Mouse (Mus musculus): ENCODE data around the gene Ipo8. TPM values are rescaled to one million over a fixed set of nuclear protein-coding genes. Genes with fewer than 3 reads are reported as not detected.
A peak's percentile ranks its signal among the peaks of the same experiment; 100 is the strongest.

Gene Ipo8
- polyA plus RNA-seq, 1 experiment, result 28.3 TPM

- DNase-seq (ENCODE audit: extremely low spot score in 1 of 2, low spot score in 1 of 2), result no peak
Measured at GRCm38 (mm10) chr6:148761475-148761874, 69.8 kb downstream of the Ipo8 start.

DNA sequence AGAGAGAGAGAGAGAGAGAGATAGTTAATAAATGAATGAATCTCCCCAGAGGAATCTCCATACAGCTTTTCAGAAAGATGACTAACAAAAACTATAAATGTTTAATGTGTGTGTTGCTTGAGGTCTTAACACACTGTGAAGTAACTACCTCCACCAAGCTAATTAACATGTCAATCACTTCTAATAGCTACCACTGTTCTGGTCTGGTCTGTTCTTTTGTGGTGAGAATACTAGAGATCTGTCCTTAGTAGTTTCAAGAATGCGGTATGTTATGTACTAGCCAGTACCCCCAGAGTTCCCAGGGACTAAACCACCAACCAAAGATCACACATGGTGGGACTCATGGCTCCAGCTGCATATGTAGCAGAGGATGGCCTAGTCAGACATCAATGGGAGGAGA lies 74.7 kb downstream of the Ipo8 start:
- no peak for DNase-seq (ENCODE audit: extremely low spot score in 1 of 2, low spot score in 1 of 2)

DNA sequence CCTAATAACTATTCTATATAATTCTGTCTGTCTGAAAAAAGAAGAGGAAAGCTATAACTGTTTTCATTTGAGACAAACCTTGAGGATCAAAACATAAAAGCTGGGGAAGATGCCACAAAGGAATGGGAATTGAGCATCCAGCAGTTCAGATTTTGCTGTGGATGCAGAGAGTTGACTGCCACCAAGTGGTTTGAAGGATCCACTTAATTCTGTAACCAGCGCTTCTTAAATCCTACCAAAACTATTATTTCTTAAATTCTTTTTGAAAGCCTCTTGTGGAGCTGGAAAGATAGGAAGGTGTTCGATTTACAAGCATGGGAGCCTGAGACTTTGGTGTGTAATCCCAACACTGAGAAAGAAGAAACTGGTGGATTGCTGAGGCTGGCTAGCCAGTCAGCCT lies 79.9 kb downstream of the Ipo8 start:
- DNase-seq (ENCODE audit: extremely low spot score in 1 of 2, low spot score in 1 of 2), result peak in 1 of 2 experiments; percentile 65

DNA sequence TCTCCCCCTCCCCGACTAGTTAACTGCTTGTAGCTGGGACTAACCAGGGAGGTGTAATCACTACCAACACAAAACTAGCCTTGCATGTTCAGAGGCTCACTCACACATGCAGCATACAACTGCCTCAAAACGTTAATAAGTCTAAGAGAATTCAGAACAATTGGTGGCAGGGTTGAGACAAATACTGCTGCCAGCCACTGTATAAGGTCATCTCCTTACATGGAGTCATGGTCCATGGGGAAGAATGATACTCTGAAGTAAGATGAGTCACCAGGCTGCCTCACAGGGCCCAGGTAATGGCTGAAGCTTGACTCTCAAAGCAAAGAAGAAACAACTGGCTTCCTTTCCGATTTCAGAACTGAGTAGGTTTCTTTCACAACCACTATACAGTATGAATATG lies 81.1 kb downstream of the Ipo8 start:
- no peak for DNase-seq (ENCODE audit: extremely low spot score in 1 of 2, low spot score in 1 of 2)

DNA sequence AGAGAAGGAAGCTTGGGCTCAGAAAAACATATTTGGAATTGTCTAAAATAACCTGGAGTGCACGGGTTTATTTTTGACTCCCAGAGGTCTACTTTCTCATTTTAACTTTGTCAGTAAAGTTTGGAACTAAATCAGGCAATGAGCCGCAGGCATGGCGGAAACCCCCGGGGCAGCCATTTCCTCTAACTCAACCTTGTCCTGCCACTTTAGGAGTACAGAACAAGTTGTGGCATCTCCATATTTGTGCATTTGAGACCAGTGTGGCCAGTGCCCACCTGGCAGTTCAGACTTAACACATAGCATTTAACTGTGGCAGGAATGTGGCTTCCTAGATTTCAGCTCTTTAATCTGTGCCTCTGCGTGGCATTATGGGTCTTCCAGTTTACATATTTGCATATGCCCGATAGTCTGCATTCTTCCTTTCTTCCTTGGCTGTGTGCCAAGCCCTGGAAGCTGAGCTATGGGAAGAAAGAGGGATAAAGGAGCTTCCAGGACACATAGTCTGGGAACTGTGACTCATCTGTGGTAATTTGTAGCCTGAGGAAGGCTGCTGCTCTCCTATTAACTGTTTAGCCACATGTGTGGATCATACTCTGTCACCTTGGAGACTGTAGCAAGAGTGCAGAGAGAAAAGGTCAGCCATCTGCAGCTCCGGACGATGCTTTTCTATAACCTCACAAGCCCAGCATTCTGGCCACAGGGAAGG lies 90.6 kb downstream of the Ipo8 start:
- DNase-seq (ENCODE audit: extremely low spot score in 1 of 2, low spot score in 1 of 2), result peak in 1 of 2 experiments; percentile 37

GRCm38 (mm10) chr6:148736390-148736789 lies 94.9 kb downstream of the Ipo8 start:
- no peak for DNase-seq (ENCODE audit: extremely low spot score in 1 of 2, low spot score in 1 of 2)

- no peak for DNase-seq (ENCODE audit: extremely low spot score in 1 of 2, low spot score in 1 of 2)
Measured at GRCm38 (mm10) chr6:148734012-148734411, 97.3 kb downstream of the Ipo8 start.

GRCm38 (mm10) chr6:148732920-148733319 lies 98.3 kb downstream of the Ipo8 start:
- DNase-seq (ENCODE audit: extremely low spot score in 1 of 2, low spot score in 1 of 2), result no peak

- DNase-seq (ENCODE audit: extremely low spot score in 1 of 2, low spot score in 1 of 2), result no peak
Measured at GRCm38 (mm10) chr6:148728571-148728970, 102.7 kb downstream of the Ipo8 start.

- no peak for DNase-seq (ENCODE audit: extremely low spot score in 1 of 2, low spot score in 1 of 2)
Measured at GRCm38 (mm10) chr6:148727871-148728524, 103.3 kb downstream of the Ipo8 start.

GRCm38 (mm10) chr6:148724453-148724852 lies 106.8 kb downstream of the Ipo8 start:
- no peak for DNase-seq (ENCODE audit: extremely low spot score in 1 of 2, low spot score in 1 of 2)

Other genes with a start within 250 kb of the Ipo8 start
- gene Caprin2, start 64.8 kb upstream of the Ipo8 start, polyA plus RNA-seq (2012; rRNA removed), result 18.4 and 19.4 TPM in 2 replicates
- 2.3 and 2.7 TPM in 2 replicates for gene Sinhcaf, start 115.0 kb upstream of the Ipo8 start, polyA plus RNA-seq (2012; rRNA removed)